Mouse (Mus musculus) B cell, adult 2 months (primary cell): ENCODE measurements at regions not wholly inside any gene's neighbourhood (a gene's known extent, or its start where the extent isn't known, plus 50 kb on each side); places are given as distances from the start of the nearest gene placed in this dataset.

ENCODE experiments used
- DNase-seq, 2 experiments: peaks; one replicate each; pipeline ENCODE4 v3.0.0; 2022

GRCm38 (mm10) chr11:44158236-44158635 lies 241.6 kb upstream of the Il12b start:
- no peak for DNase-seq

- DNase-seq, result no peak
Measured at GRCm38 (mm10) chr11:44161734-44162418, 238.0 kb upstream of the Il12b start.

- no peak for DNase-seq
Measured at GRCm38 (mm10) chr11:44163049-44163448, 236.8 kb upstream of the Il12b start.

- DNase-seq, result no peak
Measured at GRCm38 (mm10) chr11:44163748-44164147, 236.1 kb upstream of the Il12b start.

GRCm38 (mm10) chr11:44164186-44164585 lies 235.7 kb upstream of the Il12b start:
- no peak for DNase-seq

GRCm38 (mm10) chr11:44167724-44168500 lies 232.0 kb upstream of the Il12b start:
- no peak for DNase-seq

- no peak for DNase-seq
Measured at GRCm38 (mm10) chr11:44172478-44172877, 227.4 kb upstream of the Il12b start.

- no peak for DNase-seq
Measured at GRCm38 (mm10) chr11:44173196-44173595, 226.7 kb upstream of the Il12b start.

- DNase-seq, result no peak
Measured at GRCm38 (mm10) chr11:44174548-44174947, 225.3 kb upstream of the Il12b start.

GRCm38 (mm10) chr11:44179711-44180110 lies 220.2 kb upstream of the Il12b start:
- DNase-seq, result no peak

GRCm38 (mm10) chr11:44183823-44184222 lies 216.0 kb upstream of the Il12b start:
- DNase-seq, result no peak

GRCm38 (mm10) chr11:44185218-44185890 lies 214.5 kb upstream of the Il12b start:
- DNase-seq, result no peak

- no peak for DNase-seq
Measured at GRCm38 (mm10) chr11:44188202-44188601, 211.7 kb upstream of the Il12b start.

- DNase-seq, result no peak
Measured at GRCm38 (mm10) chr11:44193806-44194205, 206.1 kb upstream of the Il12b start.

- no peak for DNase-seq
Measured at GRCm38 (mm10) chr11:44202716-44203115, 197.1 kb upstream of the Il12b start.

- DNase-seq, result no peak
Measured at GRCm38 (mm10) chr11:44204384-44204783, 195.5 kb upstream of the Il12b start.

GRCm38 (mm10) chr11:44206866-44207265 lies 193.0 kb upstream of the Il12b start:
- DNase-seq, result no peak

- DNase-seq, result peak; percentile 2 to 8
Measured at GRCm38 (mm10) chr11:44211871-44212441, 187.9 kb upstream of the Il12b start.

- DNase-seq, result no peak
Measured at GRCm38 (mm10) chr11:44214095-44214494, 185.8 kb upstream of the Il12b start.

- no peak for DNase-seq
Measured at GRCm38 (mm10) chr11:44216346-44216745, 183.5 kb upstream of the Il12b start.

- no peak for DNase-seq
Measured at GRCm38 (mm10) chr11:44219971-44220370, 179.9 kb upstream of the Il12b start.

- DNase-seq, result no peak
Measured at GRCm38 (mm10) chr11:44229996-44230395, 169.9 kb upstream of the Il12b start.

GRCm38 (mm10) chr11:44235456-44235855 lies 164.4 kb upstream of the Il12b start:
- no peak for DNase-seq
